Mouse (Mus musculus) embryonic stem cell, embryonic (primary cell): Measurements from ENCODE around the gene AC170998.1.

Experiments
- CTCF ChIA-PET, 4 experiments: fragments of 300-600 bp in 2 of 4; fragments of 350-600 bp in 2 of 4; sonication (Branson Sonifier 250); formaldehyde crosslinking; loops; one replicate each; lab custom pipeline; 2022; ENCODE audit warnings: inconsistent platforms in 2 of 4; lab: Charles Lee
- POLR2A ChIA-PET, 4 experiments: fragments of 300-600 bp in 2 of 4; fragments of 350-600 bp in 2 of 4; sonication (Branson Sonifier 250); formaldehyde crosslinking; loops; one replicate each; lab custom pipeline; 2022; ENCODE audit warnings: antibody characterized with exemption in 4 of 4, inconsistent platforms in 1 of 4; lab: Charles Lee

Gene AC170998.1

GRCm38 (mm10) chr17:28725783-28726182 is at the start of gene AC170998.1:
Gene AC170998.1, plus strand, starts transcription at chr17:28726083.
- POLR2A ChIA-PET, result interaction anchor here in 2 of 4 experiments (1.1 to 2.3 kb wide), 4 partner anchors 9 to 33 kb away, joined by 3 to 8 read pairs (median 3); no protein-coding TSS in a partner anchor
- CTCF ChIA-PET, result interaction anchor here in 1 of 4 experiments (0.6 kb wide), 1 partner anchor 303 kb away, joined by 3 read pairs; no protein-coding TSS in a partner anchor

GRCm38 (mm10) chr17:28682311-28683084 is 43.4 kb upstream of the AC170998.1 start:
- POLR2A ChIA-PET, result interaction anchor here in 3 of 4 experiments (0.6 to 1.9 kb wide), 10 partner anchors 9 to 350 kb away, joined by 3 to 11 read pairs (median 5); partner anchors contain the start of genes Mapk14 (in 2 of the 3) and Srsf3 (in 1 of the 3)
- CTCF ChIA-PET, result interaction anchor here in 2 of 4 experiments (0.6 to 1.2 kb wide), 5 partner anchors 9 to 173 kb away, joined by 3 to 7 read pairs (median 4); partner anchors contain the start of gene Mapk14 (in 1 of the 2)

- ChIA-PET CTCF (no interaction called here), POLR2A (interaction anchor here in 3 of 4 experiments (1.3 to 1.9 kb wide), 3 partner anchors 9 to 305 kb away, joined by 3 to 11 read pairs (median 6); partner anchors contain the start of gene Mapk14 (in 1 of the 3))
These were observed 42.3 kb upstream of the AC170998.1 start for GRCm38 (mm10) chr17:28683601-28684000.

- ChIA-PET CTCF (no interaction called here), POLR2A (interaction anchor here in 2 of 4 experiments (1.3 to 1.8 kb wide), 2 partner anchors 13 to 26 kb away, joined by 3 to 6 read pairs; no protein-coding TSS in a partner anchor)
These were observed 41.3 kb upstream of the AC170998.1 start for GRCm38 (mm10) chr17:28684631-28685030.

GRCm38 (mm10) chr17:28687354-28687753 is 38.5 kb upstream of the AC170998.1 start:
- POLR2A ChIA-PET, result interaction anchor here in 2 of 4 experiments (0.6 to 1.2 kb wide), 3 partner anchors 12 to 246 kb away, joined by 3 to 9 read pairs (median 4); no protein-coding TSS in a partner anchor
- CTCF ChIA-PET, result interaction anchor here in 2 of 4 experiments (0.6 to 0.7 kb wide), 2 partner anchors 17 to 305 kb away, joined by 3 to 5 read pairs; no protein-coding TSS in a partner anchor

- POLR2A ChIA-PET, result interaction anchor here in 3 of 4 experiments (0.5 to 1.6 kb wide), 13 partner anchors 8 to 676 kb away, joined by 3 to 5 read pairs (median 4); partner anchors contain the start of gene Srpk1 (in 1 of the 3)
- CTCF ChIA-PET, result interaction anchor here in 3 of 4 experiments (1.1 to 1.2 kb wide), 3 partner anchors 152 to 190 kb away, joined by 3 to 5 read pairs (median 4); no protein-coding TSS in a partner anchor
These were observed 36.1 kb upstream of the AC170998.1 start, which contains the start of gene Slc26a8 for GRCm38 (mm10) chr17:28689586-28690283. Gene Slc26a8, minus strand, starts transcription at chr17:28690233.

GRCm38 (mm10) chr17:28690776-28691686 is 34.9 kb upstream of the AC170998.1 start, which contains the start of gene Mapk14:
Gene Mapk14, plus strand, starts transcription at chr17:28691329.
- CTCF ChIA-PET, result interaction anchor here in 3 of 4 experiments (0.6 to 2.0 kb wide), 8 partner anchors 8 to 445 kb away, joined by 3 to 7 read pairs (median 4); no protein-coding TSS in a partner anchor

GRCm38 (mm10) chr17:28691687-28692340 is 34.1 kb upstream of the AC170998.1 start:
- ChIA-PET CTCF (interaction anchor here in 3 of 4 experiments (0.6 to 2.0 kb wide), 12 partner anchors 9 to 662 kb away, joined by 3 to 7 read pairs (median 4); no protein-coding TSS in a partner anchor), POLR2A (interaction anchor here (0.6 to 10.8 kb wide), 65 partner anchors 8 to 782 kb away, joined by 3 to 131 read pairs (median 4); partner anchors contain the start of gene Stk38 (in 1 of the 4))

More at GRCm38 (mm10) chr17:28690776-28691686, 34.9 kb upstream of the AC170998.1 start, which contains the start of gene Mapk14:
- POLR2A ChIA-PET, result interaction anchor here (0.5 to 10.8 kb wide), 51 partner anchors 8 to 781 kb away, joined by 3 to 131 read pairs (median 4); partner anchors contain the start of gene Stk38 (in 1 of the 4)

GRCm38 (mm10) chr17:28692341-28692710 is 33.6 kb upstream of the AC170998.1 start:
- ChIA-PET CTCF (interaction anchor here in 3 of 4 experiments (0.6 to 2.0 kb wide), 7 partner anchors 18 to 662 kb away, joined by 3 to 6 read pairs (median 4); no protein-coding TSS in a partner anchor), POLR2A (interaction anchor here in 3 of 4 experiments (0.6 to 10.8 kb wide), 46 partner anchors 8 to 707 kb away, joined by 3 to 131 read pairs (median 4); no protein-coding TSS in a partner anchor)

- POLR2A ChIA-PET, result interaction anchor here in 3 of 4 experiments (0.6 to 10.8 kb wide), 28 partner anchors 7 to 370 kb away, joined by 3 to 131 read pairs (median 4); partner anchors contain the start of gene Clpsl2 (in 1 of the 3)
- CTCF ChIA-PET, result interaction anchor here in 2 of 4 experiments (0.5 to 2.0 kb wide), 6 partner anchors 11 to 586 kb away, joined by 3 to 6 read pairs (median 4); no protein-coding TSS in a partner anchor
These were observed 32.8 kb upstream of the AC170998.1 start for GRCm38 (mm10) chr17:28693086-28693485.

GRCm38 (mm10) chr17:28694078-28694477 is 31.8 kb upstream of the AC170998.1 start:
- ChIA-PET CTCF (interaction anchor here in 2 of 4 experiments (0.6 to 1.0 kb wide), 2 partner anchors 304 to 587 kb away, joined by 3 to 4 read pairs; no protein-coding TSS in a partner anchor), POLR2A (interaction anchor here in 3 of 4 experiments (0.9 to 10.8 kb wide), 12 partner anchors 12 to 247 kb away, joined by 3 to 131 read pairs (median 4); partner anchors contain the start of gene Clpsl2 (in 1 of the 3))

- POLR2A ChIA-PET, result interaction anchor here (0.6 to 10.8 kb wide), 11 partner anchors 12 to 257 kb away, joined by 3 to 131 read pairs (median 3); partner anchors contain the start of gene Kctd20 (in 1 of the 4)
- CTCF ChIA-PET, result no interaction called here
These were observed 31.1 kb upstream of the AC170998.1 start for GRCm38 (mm10) chr17:28694832-28695231.

GRCm38 (mm10) chr17:28696641-28697040 is 29.2 kb upstream of the AC170998.1 start:
- POLR2A ChIA-PET, result interaction anchor here (0.6 to 10.8 kb wide), 12 partner anchors 9 to 233 kb away, joined by 3 to 131 read pairs (median 4); partner anchors contain the start of gene Srpk1 (in 1 of the 4)
- CTCF ChIA-PET, result interaction anchor here in 2 of 4 experiments (0.6 to 1.2 kb wide), 4 partner anchors 180 to 303 kb away, joined by 4 to 8 read pairs (median 6); no protein-coding TSS in a partner anchor

GRCm38 (mm10) chr17:28697290-28698195 is 28.3 kb upstream of the AC170998.1 start:
- CTCF ChIA-PET, result interaction anchor here in 2 of 4 experiments (0.6 to 1.1 kb wide), 3 partner anchors 179 to 995 kb away, joined by 3 to 7 read pairs (median 6); no protein-coding TSS in a partner anchor
- POLR2A ChIA-PET, result interaction anchor here in 3 of 4 experiments (0.5 to 10.8 kb wide), 16 partner anchors 8 to 643 kb away, joined by 3 to 131 read pairs (median 4); no protein-coding TSS in a partner anchor
